Mouse (Mus musculus) right cerebral cortex, postnatal 14 days (tissue): ENCODE results near the gene Atf7.
"Not testable (repeated sequence)": the region's sequence is repeated elsewhere in the genome, so short reads cannot be mapped to it uniquely, and the experiment has no call there.

Source experiments
- DNase-seq: peaks from one replicate; pipeline ENCODE4 v3.0.0; 2022

The Atf7 gene

GRCm38 (mm10) chr15:102624970-102625686 lies at the start of gene Atf7, which contains the start of gene Gm28047:
TSS of gene Atf7 (minus strand) at chr15:102625464.
TSS of gene Gm28047 (minus strand) at chr15:102625067.
- peak; percentile 100 for DNase-seq

GRCm38 (mm10) chr15:102673548-102673947 lies 48.3 kb upstream of the Atf7 start:
- no peak for DNase-seq

GRCm38 (mm10) chr15:102672215-102673071 lies 47.2 kb upstream of the Atf7 start, which contains the start of gene Atp5g2:
TSS of gene Atp5g2 (minus strand) at chr15:102672352.
- DNase-seq = peak; percentile 37

- peak; percentile 73 for DNase-seq
Observed at GRCm38 (mm10) chr15:102671721-102672214, 46.5 kb upstream of the Atf7 start.

GRCm38 (mm10) chr15:102670767-102671575 lies 45.7 kb upstream of the Atf7 start:
- DNase-seq = peak; percentile 97

GRCm38 (mm10) chr15:102670281-102670680 lies 45.0 kb upstream of the Atf7 start:
- DNase-seq = no peak

- DNase-seq = no peak
Observed at GRCm38 (mm10) chr15:102669571-102669970, 44.3 kb upstream of the Atf7 start.

GRCm38 (mm10) chr15:102665494-102665893 lies 40.2 kb upstream of the Atf7 start:
- peak; percentile 60 for DNase-seq

GRCm38 (mm10) chr15:102663825-102664224 lies 38.6 kb upstream of the Atf7 start:
- no peak for DNase-seq

GRCm38 (mm10) chr15:102662601-102663000 lies 37.3 kb upstream of the Atf7 start:
- DNase-seq = not testable (repeated sequence)

- no peak for DNase-seq
Observed at GRCm38 (mm10) chr15:102657926-102658381, 32.7 kb upstream of the Atf7 start.

GRCm38 (mm10) chr15:102656658-102657057 lies 31.4 kb upstream of the Atf7 start:
- DNase-seq = no peak

- DNase-seq = not testable (repeated sequence)
Observed at GRCm38 (mm10) chr15:102651928-102652660, 26.8 kb upstream of the Atf7 start.

- DNase-seq = no peak
Observed at GRCm38 (mm10) chr15:102651107-102651506, 25.8 kb upstream of the Atf7 start.

GRCm38 (mm10) chr15:102635817-102636216 lies 10.6 kb upstream of the Atf7 start:
- DNase-seq = peak; percentile 17

- DNase-seq = no peak
Observed at GRCm38 (mm10) chr15:102634684-102635083, 9.4 kb upstream of the Atf7 start.

- peak; percentile 47 for DNase-seq
Observed at GRCm38 (mm10) chr15:102625687-102626055, 407 bp upstream of the Atf7 start.

- no peak for DNase-seq
Observed at GRCm38 (mm10) chr15:102624291-102624969, 834 bp downstream of the Atf7 start.

- no peak for DNase-seq
Observed at GRCm38 (mm10) chr15:102623121-102623520, 2.1 kb downstream of the Atf7 start.

GRCm38 (mm10) chr15:102622536-102622935 lies 2.7 kb downstream of the Atf7 start:
- no peak for DNase-seq

- DNase-seq = no peak
Observed at GRCm38 (mm10) chr15:102620765-102621164, 4.5 kb downstream of the Atf7 start.
